Mouse (Mus musculus) heart, postnatal 10 days (tissue): ENCODE measurements at regions not wholly inside any gene's neighbourhood (a gene's known extent, or its start where the extent isn't known, plus 50 kb on each side); places are given as distances from the start of the nearest gene placed in this dataset.

ENCODE experiments used
- DNase-seq, 2 experiments: peaks; one replicate each; pipeline ENCODE4 v3.0.0; 2021
- intact Hi-C: fragments of 180-260 bp; cut with DNase I; formaldehyde crosslinking; loops from one replicate; pipeline ENCODE4 v1.15.1; 2025

- intact Hi-C loops, result no loop called here
- DNase-seq, result no peak
Measured at GRCm38 (mm10) chr9:98695035-98695434, 93.6 kb upstream of the Mrps22 start.

- peak; percentile 81 to 84 for DNase-seq
- intact Hi-C loops, result no loop called here
Measured at GRCm38 (mm10) chr9:98690839-98691516, 89.5 kb upstream of the Mrps22 start.

- no peak for DNase-seq
- intact Hi-C loops, result no loop called here
Measured at GRCm38 (mm10) chr9:98685548-98685947, 84.1 kb upstream of the Mrps22 start.

- DNase-seq, result no peak
- intact Hi-C loops, result no loop called here
Measured at GRCm38 (mm10) chr9:98684336-98684735, 82.9 kb upstream of the Mrps22 start.

GRCm38 (mm10) chr9:98675612-98676011 is 74.2 kb upstream of the Mrps22 start:
- intact Hi-C loops, result no loop called here
- no peak for DNase-seq

GRCm38 (mm10) chr9:98673461-98674114 is 72.1 kb upstream of the Mrps22 start:
- intact Hi-C loops, result no loop called here
- no peak for DNase-seq

GRCm38 (mm10) chr9:98672361-98672760 is 70.9 kb upstream of the Mrps22 start:
- intact Hi-C loops, result no loop called here
- DNase-seq, result no peak

- intact Hi-C loops, result no loop called here
- no peak for DNase-seq
Measured at GRCm38 (mm10) chr9:98668423-98669330, 67.2 kb upstream of the Mrps22 start.

GRCm38 (mm10) chr9:98667072-98667471 is 65.6 kb upstream of the Mrps22 start:
- no peak for DNase-seq
- intact Hi-C loops, result no loop called here

- intact Hi-C loops, result no loop called here
Measured at GRCm38 (mm10) chr9:98663011-98663410, 61.6 kb upstream of the Mrps22 start.

GRCm38 (mm10) chr9:98651681-98652080 is 50.2 kb upstream of the Mrps22 start:
- intact Hi-C loops, result no loop called here
- DNase-seq, result no peak

More at GRCm38 (mm10) chr9:98663011-98663410, 61.6 kb upstream of the Mrps22 start:
- no peak for DNase-seq
